ENCODE assay signal across 8 mouse cellular contexts in the genomic region with DNA sequence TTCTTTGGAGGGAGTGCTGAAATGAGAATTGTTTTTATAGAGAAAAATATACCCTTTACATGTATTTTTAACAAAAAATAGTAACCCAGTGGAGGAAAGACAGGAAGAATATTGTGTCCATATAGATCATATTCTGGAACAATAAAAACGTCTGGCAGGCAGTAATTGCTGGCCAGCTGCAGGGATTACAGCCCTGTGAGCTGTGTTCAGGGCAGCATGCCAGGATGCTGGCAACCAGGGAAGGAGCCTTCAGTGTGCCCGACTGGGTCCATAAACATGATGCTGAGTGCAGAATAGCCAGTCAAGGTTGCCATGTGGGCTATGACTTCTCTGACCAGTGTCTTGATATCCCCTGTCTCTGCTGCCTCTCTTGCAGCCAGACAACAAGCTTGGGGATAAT.
DNase-seq lines count a peak whose midpoint lies in the region; ATAC-seq and TF ChIP-seq lines count a peak whose summit lies in the region.
"Had no signal": no experiment of that assay in that cellular context is flagged by ENCODE, and none has a peak within 500 bp of the region (broad histone marks: within the 10 kb centered on the region; RNA-seq: fewer than 3 reads in every experiment).

No protein-coding gene starts in this region.

- DNase-seq in ovary, postnatal 36 days (ENCODE audit: low spot score), result peak; percentile 33
- DNase-seq in ovary, postnatal 14 days (ENCODE audit: low spot score), result no peak
- DNase-seq in layer of hippocampus, adult 18-20 months (ENCODE audit: low spot score in 2 of 2), result peak; percentile 7 to 47
- no peak for DNase-seq in thymus, adult 2 months
- DNase-seq in natural killer cell, adult 2 months (ENCODE audit: low spot score in 2 of 2), result no peak

- no peak for TF ChIP-seq CTCF in cortical plate, adult 2 months (IDR thresholded peaks at IDR 0.05; ENCODE audit: extremely low read depth, insufficient read depth, low read length)
- no peak for TF ChIP-seq CTCF in thymus, adult 2 months (IDR thresholded peaks at IDR 0.05; ENCODE audit: borderline replicate concordance, control insufficient read depth, extremely low read depth, insufficient read depth, low read length, poor library complexity)

- peaks cover 5% of the 10 kb centered on the region for H3K4me1 ChIP-seq in cortical plate, adult 2 months (ENCODE audit: control insufficient read depth, insufficient read depth, low read length)
- H3K4me1 ChIP-seq in neural tube, embryonic 15.5 days, result peaks cover 21% of the 10 kb centered on the region
- H3K4me1 ChIP-seq in thymus, adult 2 months (replicated peaks; ENCODE audit: control insufficient read depth, insufficient read depth, low read length), result 0 out of 2 replicates have a peak, but pooled peaks cover 2% of the 10 kb centered on the region
- H3K4me1 ChIP-seq: megakaryocyte, embryonic 14.5 days had no signal

- no peak overlapping the region for H3K9ac ChIP-seq in neural tube, embryonic 15.5 days (replicated peaks)

- no peak for TF ChIP-seq POLR2A in cortical plate, adult 2 months (IDR thresholded peaks at IDR 0.05; ENCODE audit: extremely low read depth, insufficient read depth, low read length)
- TF ChIP-seq POLR2A in thymus, adult 2 months (IDR thresholded peaks at IDR 0.05; ENCODE audit: control insufficient read depth, extremely low read depth, insufficient read depth, low read length, poor library complexity), result no peak

- no peak overlapping the region for H3K4me3 ChIP-seq in cortical plate, adult 2 months (ENCODE audit: insufficient read depth, low read length)
- H3K4me3 ChIP-seq in neural tube, embryonic 15.5 days (replicated peaks), result no peak overlapping the region
- no peak overlapping the region for H3K4me3 ChIP-seq in thymus, adult 2 months (ENCODE audit: control insufficient read depth, insufficient read depth, low read length)
- H3K4me3 ChIP-seq: megakaryocyte, embryonic 14.5 days had no signal

- WGBS in neural tube, embryonic 15.5 days, result 12% methylated on average over 2 of the region's 2 CpGs
- WGBS in thymus, adult 2 months, result 57% methylated on average over 2 of the region's 2 CpGs

- H3K9me3 ChIP-seq in neural tube, embryonic 15.5 days (replicated peaks), result no peaks in the 10 kb centered on the region

- peak overlapping the region; percentile 17; the same call in 1 of the 2 replicates for H3K4me2 ChIP-seq in neural tube, embryonic 15.5 days

- peak; percentile 45; the same call in 1 of the 2 replicates for ATAC-seq in neural tube, embryonic 15.5 days (ENCODE audit: low FRiP score)

- H3K27me3 ChIP-seq in neural tube, embryonic 15.5 days (replicated peaks), result no peaks in the 10 kb centered on the region
- no peaks in the 10 kb centered on the region; the same call in 1 of the 2 replicates for H3K27me3 ChIP-seq in thymus, adult 2 months (ENCODE audit: control insufficient read depth, insufficient read depth, low read length)

- peak overlapping the region; percentile 60; the same call in 1 of the 2 replicates for H3K27ac ChIP-seq in cortical plate, adult 2 months (ENCODE audit: insufficient read depth, low read length)
- peak overlapping the region; percentile 74 for H3K27ac ChIP-seq in neural tube, embryonic 15.5 days (replicated peaks)
- H3K27ac ChIP-seq in thymus, adult 2 months (ENCODE audit: control insufficient read depth, insufficient read depth, low read length), result no peak overlapping the region

- no peaks in the 10 kb centered on the region for H3K36me3 ChIP-seq in neural tube, embryonic 15.5 days
- H3K36me3 ChIP-seq in thymus, adult 2 months (ENCODE audit: control insufficient read depth, insufficient read depth, low read length), result no peaks in the 10 kb centered on the region

Comparison
In these comparisons a context has a peak if more than half of its experiments do, and no peak if none do; other contexts are left out.
1. DNase-seq: peak in ovary, postnatal 36 days (single experiment) and layer of hippocampus, adult 18-20 months (2 of 2); none in ovary, postnatal 14 days (single experiment), thymus, adult 2 months (single experiment) and natural killer cell, adult 2 months (0 of 2).